Mouse (Mus musculus): ENCODE data around the gene Slc27a3. TPM values are rescaled to one million over a fixed set of nuclear protein-coding genes. Genes with fewer than 3 reads are reported as not detected.

Gene Slc27a3
- total and polyA plus RNA-seq, 3 experiments = 1.9 to 2.8 TPM; not detected in 1

DNA sequence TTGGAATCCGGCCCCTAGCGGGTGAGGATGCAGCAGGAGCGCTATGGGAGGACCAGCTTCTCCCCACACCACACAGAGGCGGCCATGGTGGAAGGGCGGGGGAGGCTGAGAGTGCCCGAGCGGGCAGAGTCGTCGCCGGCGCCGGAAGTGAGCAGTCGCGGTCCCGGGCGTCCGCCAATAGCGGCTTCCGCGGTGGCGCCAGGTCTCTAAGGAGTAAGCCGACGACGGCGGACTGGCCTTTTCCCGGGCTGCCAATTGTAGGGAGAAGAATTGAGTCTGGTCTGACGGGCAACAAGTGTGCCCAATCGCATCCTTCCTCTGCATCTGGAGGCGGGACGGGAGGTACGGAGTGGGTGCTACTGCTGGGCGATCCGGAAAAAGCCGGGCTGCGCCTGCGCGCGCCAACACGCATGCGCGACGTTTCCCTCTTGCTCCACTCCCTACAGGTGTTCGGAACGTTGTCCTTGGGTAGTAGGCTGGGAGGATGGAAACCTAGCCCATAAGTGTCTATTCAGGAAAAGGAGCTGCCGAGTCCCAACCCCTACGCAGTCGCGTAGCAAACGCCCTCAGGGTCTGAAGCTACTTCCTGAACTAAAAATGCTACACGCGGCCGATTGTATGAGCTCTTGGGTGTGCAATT lies 43.8 kb upstream of the Slc27a3 start, which contains the start of gene Ints3:
Gene Ints3 (minus strand): TSS at position 242 of the 640 bp plus-strand sequence.
- H3K27ac ChIP-seq (ENCODE audit: control insufficient read depth, low read depth, low read length) = peak within 1 kb of the TSS; percentile 90
- peaks cover 18% of the 10 kb centered on the region for H3K79me2 ChIP-seq (ENCODE audit: control insufficient read depth, insufficient read depth, low read length, poor library complexity)
- TF ChIP-seq POLR2AphosphoS5 (IDR thresholded peaks at IDR 0.05; ENCODE audit: borderline replicate concordance, low read depth, low read length) (no peak; the same call in 1 of the 2 replicates), POLR2AphosphoS2 (IDR thresholded peaks at IDR 0.05; ENCODE audit: low read length) (peak; percentile 97), USF2 (IDR thresholded peaks at IDR 0.05; ENCODE audit: borderline replicate concordance in 1 of 2, insufficient read depth in 1 of 2, low read depth in 1 of 2, low read length in 2 of 2) (no peak), GABPA (IDR thresholded peaks at IDR 0.05; ENCODE audit: low read depth, low read length) (no peak), RCOR1 (IDR thresholded peaks at IDR 0.05; ENCODE audit: low read depth, low read length) (no peak), SIN3A (IDR thresholded peaks at IDR 0.05; ENCODE audit: low read length) (peak; percentile 81; the same call in 1 of the 2 replicates), BHLHE40 (IDR thresholded peaks at IDR 0.05; ENCODE audit: borderline replicate concordance, low read depth, low read length) (no peak), TBP (IDR thresholded peaks at IDR 0.05; ENCODE audit: low read depth, low read length) (peak; percentile 89), ETS1 (IDR thresholded peaks at IDR 0.05; ENCODE audit: low read depth, low read length) (peak; percentile 56; the same call in 1 of the 2 replicates), USF1 (IDR thresholded peaks at IDR 0.05; ENCODE audit: low read depth, low read length) (0 out of 2 replicates have a peak, but pooled peaks have one; percentile 44), JUND (IDR thresholded peaks at IDR 0.05; ENCODE audit: low read depth, low read length) (no peak), TCF12 (IDR thresholded peaks at IDR 0.05; ENCODE audit: low read depth, low read length) (no peak; the same call in 1 of the 2 replicates), ZNF384 (IDR thresholded peaks at IDR 0.05; ENCODE audit: low read depth, low read length) (no peak), ELF1 (IDR thresholded peaks at IDR 0.05; ENCODE audit: low read depth, low read length) (peak; percentile 98), ZKSCAN1 (IDR thresholded peaks at IDR 0.05; ENCODE audit: low read depth, low read length) (no peak), NELFE (IDR thresholded peaks at IDR 0.05; ENCODE audit: low read depth, low read length) (peak; percentile 99), CTCF (IDR thresholded peaks at IDR 0.05 in 2 of 3, conservative IDR thresholded peaks at IDR 0.05 in 1 of 3; ENCODE audit: control insufficient read depth in 1 of 3, insufficient read depth in 1 of 3, low read depth in 2 of 3, low read length in 3 of 3, poor library complexity in 1 of 3, severe bottlenecking in 1 of 3) (no peak), UBTF (IDR thresholded peaks at IDR 0.05; ENCODE audit: borderline replicate concordance, insufficient read depth, low read depth, low read length) (no peak), MAX (IDR thresholded peaks at IDR 0.05; ENCODE audit: low read length) (peak; percentile 80), MAZ (IDR thresholded peaks at IDR 0.05; ENCODE audit: low read depth, low read length) (no peak), ZMIZ1 (IDR thresholded peaks at IDR 0.05; ENCODE audit: low read depth, low read length) (peak; percentile 98), MAFK (IDR thresholded peaks at IDR 0.05; ENCODE audit: borderline replicate concordance, low read depth, low read length) (peak; percentile 13; the same call in 1 of the 2 replicates), EP300 (IDR thresholded peaks at IDR 0.05; ENCODE audit: low read depth in 1 of 2, low read length in 2 of 2) (peak in 1 of 2 experiments; percentile 33; a peak in 1 of 4 replicates), MXI1 (IDR thresholded peaks at IDR 0.05; ENCODE audit: low read depth, low read length) (peak; percentile 81), HCFC1 (IDR thresholded peaks at IDR 0.05; ENCODE audit: low read depth, low read length) (peak; percentile 85), TAL1 (IDR thresholded peaks at IDR 0.05; ENCODE audit: low read length) (no peak), CHD1 (IDR thresholded peaks at IDR 0.05; ENCODE audit: low read depth, low read length) (peak; percentile 93; the same call in 1 of the 2 replicates), ZC3H11A (IDR thresholded peaks at IDR 0.05; ENCODE audit: low read depth, low read length) (no peak), SMC3 (IDR thresholded peaks at IDR 0.05; ENCODE audit: low read depth, low read length) (no peak), RAD21 (IDR thresholded peaks at IDR 0.05; ENCODE audit: low read depth, low read length) (no peak), E2F4 (IDR thresholded peaks at IDR 0.05; ENCODE audit: borderline replicate concordance, low read depth, low read length) (peak; percentile 92; the same call in 1 of the 2 replicates), GATA1 (IDR thresholded peaks at IDR 0.05; ENCODE audit: low read depth, low read length) (no peak), POLR2A (IDR thresholded peaks at IDR 0.05; ENCODE audit: control insufficient read depth in 1 of 2, insufficient read depth in 1 of 2, low read depth in 1 of 2, low read length in 2 of 2, poor library complexity in 1 of 2) (peak; percentile 28 to 99), NRF1 (IDR thresholded peaks at IDR 0.05; ENCODE audit: insufficient read depth, low read depth, low read length, poor library complexity, severe bottlenecking) (peak; percentile 98; the same call in 1 of the 2 replicates), CHD2 (IDR thresholded peaks at IDR 0.05; ENCODE audit: low read length) (no peak; the same call in 1 of the 2 replicates), MYC (IDR thresholded peaks at IDR 0.05; ENCODE audit: low read depth, low read length) (peak; percentile 94)

More for the DNA sequence above, 43.8 kb upstream of the Slc27a3 start, which contains the start of gene Ints3:
- Histone ChIP-seq H3K9me3 (replicated peaks; ENCODE audit: insufficient read depth, low read length) (no peaks in the 10 kb centered on the region), H3K27me3 (ENCODE audit: control insufficient read depth in 1 of 2, insufficient read depth in 2 of 2, low read length in 2 of 2) (no peaks in the 10 kb centered on the region), H3K4me1 (ENCODE audit: control insufficient read depth in 1 of 2, insufficient read depth in 2 of 2, low read length in 2 of 2) (peaks cover 23 to 32% of the 10 kb centered on the region in 2 experiments), H3K36me3 (ENCODE audit: control insufficient read depth in 1 of 2, insufficient read depth in 2 of 2, low read length in 2 of 2) (peaks cover 0 to 39% of the 10 kb centered on the region in 2 experiments; a peak in 2 of 4 replicates), H3K4me3 (ENCODE audit: control insufficient read depth in 1 of 2, insufficient read depth in 1 of 2, low read depth in 2 of 2, low read length in 2 of 2) (peak within 1 kb of the TSS; percentile 68 to 69), H3K9ac (ENCODE audit: control insufficient read depth, low read depth, low read length, poor library complexity, severe bottlenecking) (peak within 1 kb of the TSS; percentile 84)
- peak; percentile 100 for DNase-seq (ENCODE audit: low read depth, low spot score)
